Mouse (Mus musculus) kidney, postnatal 10 days (tissue): ENCODE data around the gene Hist2h3c2.

Experiments used
- DNase-seq: peaks from one replicate; pipeline ENCODE4 v3.0.0; 2021; ENCODE audit warnings: mixed read lengths

The Hist2h3c2 gene

GRCm38 (mm10) chr3:96195616-96196313 is 43.2 kb downstream of the Hist2h3c2 start:
- no peak for DNase-seq

DNA sequence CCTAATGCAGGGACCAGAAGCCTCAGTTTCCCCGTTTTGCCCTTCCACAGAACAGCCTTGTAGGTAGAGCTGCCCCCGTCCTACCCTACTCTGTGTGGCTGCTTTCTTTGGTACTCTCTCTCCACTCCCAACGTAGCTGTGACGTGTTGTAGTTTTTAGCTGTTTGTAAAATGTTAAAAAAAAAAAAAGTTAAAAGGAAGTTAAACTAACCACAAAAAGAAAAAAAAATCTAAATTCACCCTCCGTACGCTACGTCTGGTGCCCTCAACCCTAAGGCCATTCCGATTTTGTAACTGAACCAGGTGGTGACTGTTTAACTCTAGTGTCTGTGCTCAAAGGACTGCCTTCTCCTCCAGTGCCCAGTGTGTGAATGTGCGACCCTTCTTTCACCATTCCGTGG is 44.0 kb downstream of the Hist2h3c2 start:
- no peak for DNase-seq

- DNase-seq: peak; percentile 22
Observed at GRCm38 (mm10) chr3:96192977-96193376, 46.0 kb downstream of the Hist2h3c2 start.
